Mouse (Mus musculus) CH12.LX (cell line): Measurements from ENCODE around the gene Trim71. TPM values are rescaled to one million over a fixed set of nuclear protein-coding genes. Genes with fewer than 3 reads are reported as not detected.

Source experiments
- DNase-seq: peaks from one replicate; pipeline ENCODE4 v3.0.0-alpha.2; 2013; ENCODE audit errors: extremely low read depth
- H3K27ac ChIP-seq: 2 replicates; pipeline ENCODE4 v1.5.1; 2012; ENCODE audit warnings: low read depth, mild to moderate bottlenecking, control low read depth, moderate library complexity; ENCODE audit not compliant: insufficient read depth
- H3K27me3 ChIP-seq: replicated peaks from 2 replicates; pipeline ENCODE3; 2012; ENCODE audit warnings: inconsistent platforms
- H3K36me3 ChIP-seq, 2 experiments: replicated peaks in 1 of 2; 2 replicates each; pipeline versions ENCODE3 to v1.6.1; 2012; ENCODE audit warnings: inconsistent platforms in 1 of 2, low read length in 1 of 2, mild to moderate bottlenecking in 1 of 2, mixed read lengths in 1 of 2, moderate library complexity in 1 of 2; ENCODE audit not compliant: control insufficient read depth in 1 of 2, insufficient read depth in 1 of 2
- H3K4me1 ChIP-seq, 2 experiments: 2 replicates each; pipeline ENCODE4 v1.6.1; 2012; ENCODE audit warnings: inconsistent platforms in 1 of 2, moderate library complexity in 1 of 2; ENCODE audit not compliant: insufficient read depth in 2 of 2, control insufficient read depth in 1 of 2
- H3K4me2 ChIP-seq: 2 replicates; pipeline ENCODE4 v1.6.1; 2012; ENCODE audit warnings: low read depth, mild to moderate bottlenecking, control low read depth; ENCODE audit not compliant: poor library complexity, insufficient read depth, severe bottlenecking
- H3K4me3 ChIP-seq, 3 experiments: fragments of 150-350 bp in 1 of 3; sonication (generic) in 1 of 3; replicated peaks in 1 of 3; 2 replicates each; pipeline versions ENCODE3 to v1.5.1; 2011 to 2012; ENCODE audit warnings: low read depth in 2 of 3, low read length in 2 of 3, mild to moderate bottlenecking in 2 of 3, moderate library complexity in 2 of 3, control low read depth in 1 of 3, improper control_type of control experiment in 1 of 3, inconsistent platforms in 1 of 3, mixed read lengths in 1 of 3; ENCODE audit not compliant: poor library complexity in 1 of 3
- H3K79me2 ChIP-seq: replicated peaks from 2 replicates; pipeline ENCODE4 v1.6.1; 2012; ENCODE audit warnings: mild to moderate bottlenecking, moderate library complexity; ENCODE audit not compliant: control insufficient read depth, poor library complexity, insufficient read depth, severe bottlenecking; ENCODE audit errors: extremely low read depth
- H3K9ac ChIP-seq: 2 replicates; pipeline ENCODE4 v1.6.1; 2012; ENCODE audit warnings: low read depth, mild to moderate bottlenecking, control low read depth, moderate library complexity; ENCODE audit not compliant: insufficient read depth
- H3K9me3 ChIP-seq: replicated peaks from 2 replicates; pipeline ENCODE3; 2012; ENCODE audit warnings: low read length, inconsistent platforms, mixed read lengths
- BHLHE40 ChIP-seq: IDR thresholded peaks from 2 replicates; pipeline ENCODE4 v1.6.1; 2011; ENCODE audit warnings: mild to moderate bottlenecking, low read depth, low read length, improper control_type of control experiment
- CHD1 ChIP-seq: IDR thresholded peaks from 2 replicates; pipeline ENCODE4 v1.6.1; 2012; ENCODE audit warnings: low read depth, low read length, improper control_type of control experiment, inconsistent platforms
- E2F4 ChIP-seq: IDR thresholded peaks from 2 replicates; pipeline ENCODE4 v1.6.1; 2011; ENCODE audit warnings: low read depth, low read length, improper control_type of control experiment; ENCODE audit not compliant: insufficient replicate concordance
- ELF1 ChIP-seq: IDR thresholded peaks from 2 replicates; pipeline ENCODE4 v1.6.1; 2014; ENCODE audit warnings: low read depth, mild to moderate bottlenecking, inconsistent platforms, low read length, improper control_type of control experiment
- EP300 ChIP-seq: IDR thresholded peaks from 2 replicates; pipeline ENCODE4 v1.6.1; 2011; ENCODE audit warnings: low read length, improper control_type of control experiment
- ETS1 ChIP-seq: conservative IDR thresholded peaks from 2 replicates; pipeline ENCODE4 v1.6.1; 2012; ENCODE audit warnings: low read depth, mild to moderate bottlenecking, inconsistent platforms, low read length, improper control_type of control experiment, moderate library complexity
- GABPA ChIP-seq: IDR thresholded peaks from 2 replicates; pipeline ENCODE4 v1.6.1; 2012; ENCODE audit warnings: low read depth, low read length, improper control_type of control experiment, inconsistent platforms; ENCODE audit not compliant: insufficient replicate concordance
- HCFC1 ChIP-seq: IDR thresholded peaks from 2 replicates; pipeline ENCODE4 v1.6.1; 2012; ENCODE audit warnings: low read depth, mild to moderate bottlenecking, inconsistent platforms, low read length, improper control_type of control experiment
- JUN ChIP-seq: IDR thresholded peaks from 2 replicates; pipeline ENCODE4 v1.6.1; 2011; ENCODE audit warnings: low read depth, mild to moderate bottlenecking, low read length, improper control_type of control experiment, moderate library complexity; ENCODE audit not compliant: insufficient read depth
- JUND ChIP-seq: conservative IDR thresholded peaks from 2 replicates; pipeline ENCODE4 v1.6.1; 2011; ENCODE audit warnings: low read depth, low read length, improper control_type of control experiment
- KAT2A ChIP-seq: IDR thresholded peaks from 2 replicates; pipeline ENCODE4 v1.6.1; 2012; ENCODE audit warnings: low read length, improper control_type of control experiment, inconsistent platforms; ENCODE audit not compliant: insufficient replicate concordance
- MAX ChIP-seq: IDR thresholded peaks from 2 replicates; pipeline ENCODE4 v1.6.1; 2011; ENCODE audit warnings: low read length, improper control_type of control experiment
- MAZ ChIP-seq: IDR thresholded peaks from 2 replicates; pipeline ENCODE4 v1.6.1; 2012; ENCODE audit warnings: low read depth, mild to moderate bottlenecking, inconsistent platforms, low read length, improper control_type of control experiment, moderate library complexity
- MXI1 ChIP-seq: IDR thresholded peaks from 2 replicates; pipeline ENCODE4 v1.6.1; 2011; ENCODE audit warnings: mild to moderate bottlenecking, low read depth, low read length, improper control_type of control experiment
- MYC ChIP-seq: IDR thresholded peaks from 2 replicates; pipeline ENCODE4 v1.6.1; 2011; ENCODE audit warnings: low read depth, mild to moderate bottlenecking, improper control_type of control experiment, low read length
- NELFE ChIP-seq: IDR thresholded peaks from 2 replicates; pipeline ENCODE4 v1.6.1; 2011; ENCODE audit warnings: low read depth, low read length, improper control_type of control experiment
- NRF1 ChIP-seq: IDR thresholded peaks from 2 replicates; pipeline ENCODE4 v1.6.1; 2014; ENCODE audit warnings: low read depth, mild to moderate bottlenecking, inconsistent platforms, low read length, improper control_type of control experiment, moderate library complexity
- PAX5 ChIP-seq: IDR thresholded peaks from 2 replicates; pipeline ENCODE4 v1.6.1; 2012; ENCODE audit warnings: low read length, inconsistent platforms, mixed read lengths
- POLR2A ChIP-seq: IDR thresholded peaks from 2 replicates; pipeline ENCODE4 v1.6.1; 2011; ENCODE audit warnings: low read depth, mild to moderate bottlenecking, improper control_type of control experiment, low read length
- POLR2AphosphoS2 ChIP-seq: IDR thresholded peaks from 2 replicates; pipeline ENCODE4 v1.6.1; 2011; ENCODE audit warnings: low read depth, low read length, improper control_type of control experiment
- RAD21 ChIP-seq: IDR thresholded peaks from 2 replicates; pipeline ENCODE4 v1.6.1; 2011; ENCODE audit warnings: low read depth, mild to moderate bottlenecking, low read length, improper control_type of control experiment, moderate library complexity
- RCOR1 ChIP-seq: conservative IDR thresholded peaks from 2 replicates; pipeline ENCODE4 v1.6.1; 2012; ENCODE audit warnings: low read depth, mild to moderate bottlenecking, inconsistent platforms, low read length, improper control_type of control experiment
- SIN3A ChIP-seq: IDR thresholded peaks from 2 replicates; pipeline ENCODE4 v1.6.1; 2012; ENCODE audit warnings: low read length, improper control_type of control experiment, inconsistent platforms
- TBP ChIP-seq: conservative IDR thresholded peaks from 2 replicates; pipeline ENCODE4 v1.6.1; 2011; ENCODE audit warnings: low read depth, low read length, improper control_type of control experiment
- UBTF ChIP-seq: IDR thresholded peaks from 2 replicates; pipeline ENCODE4 v1.6.1; 2012; ENCODE audit warnings: low read depth, mild to moderate bottlenecking, inconsistent platforms, low read length, improper control_type of control experiment, moderate library complexity
- USF1 ChIP-seq: IDR thresholded peaks from 2 replicates; pipeline ENCODE4 v1.6.1; 2014; ENCODE audit warnings: low read depth, mild to moderate bottlenecking, inconsistent platforms, low read length, improper control_type of control experiment
- USF2 ChIP-seq: conservative IDR thresholded peaks from 2 replicates; pipeline ENCODE4 v1.6.1; 2011; ENCODE audit warnings: low read depth, low read length, improper control_type of control experiment
- ZC3H11A ChIP-seq: IDR thresholded peaks from 2 replicates; pipeline ENCODE4 v1.6.1; 2012; ENCODE audit warnings: low read depth, mild to moderate bottlenecking, inconsistent platforms, low read length, improper control_type of control experiment
- ZMIZ1 ChIP-seq: IDR thresholded peaks from 2 replicates; pipeline ENCODE4 v1.6.1; 2012; ENCODE audit warnings: low read depth, mild to moderate bottlenecking, inconsistent platforms, low read length, improper control_type of control experiment
- dilution Hi-C: fragments of 300-500 bp; cut with MboI; formaldehyde crosslinking; loops from 2 replicates; pipeline ENCODE4 v1.14.3; 2020; ENCODE audit warnings: low sequenced_read_pairs; ENCODE audit not compliant: extremely low pct_unique_long_range_greater_than_20kb, extremely low pct_ligation_motif_present
- in situ Hi-C: fragments of 300-500 bp; cut with MboI; formaldehyde crosslinking; loops from 3 replicates; pipeline ENCODE4 v1.14.3; 2019; ENCODE audit warnings: low sequenced_read_pairs, low pct_ligation_motif_present, low pct_unique_long_range_greater_than_20kb, mixed read lengths
- polyA plus RNA-seq: library from polyadenylated mRNA; unstranded; fragments of >175 nt; gene quantifications from 2 replicates; pipeline ENCODE4 v1.2.1, GENCODE M21; 2012; ENCODE audit warnings: low read depth; ENCODE audit not compliant: insufficient read length
- total RNA-seq, 2 experiments: library from RNA; depleted of rRNA; stranded (reverse); fragments of 300-350 nt in 1 of 2; fragments of >200 nt in 1 of 2; gene quantifications; 2 replicates each; pipeline ENCODE4 v1.2.3; 2012 to 2014

The Trim71 gene
- total and polyA plus RNA-seq, 3 experiments: under 0.01 TPM; not detected in 2

DNA sequence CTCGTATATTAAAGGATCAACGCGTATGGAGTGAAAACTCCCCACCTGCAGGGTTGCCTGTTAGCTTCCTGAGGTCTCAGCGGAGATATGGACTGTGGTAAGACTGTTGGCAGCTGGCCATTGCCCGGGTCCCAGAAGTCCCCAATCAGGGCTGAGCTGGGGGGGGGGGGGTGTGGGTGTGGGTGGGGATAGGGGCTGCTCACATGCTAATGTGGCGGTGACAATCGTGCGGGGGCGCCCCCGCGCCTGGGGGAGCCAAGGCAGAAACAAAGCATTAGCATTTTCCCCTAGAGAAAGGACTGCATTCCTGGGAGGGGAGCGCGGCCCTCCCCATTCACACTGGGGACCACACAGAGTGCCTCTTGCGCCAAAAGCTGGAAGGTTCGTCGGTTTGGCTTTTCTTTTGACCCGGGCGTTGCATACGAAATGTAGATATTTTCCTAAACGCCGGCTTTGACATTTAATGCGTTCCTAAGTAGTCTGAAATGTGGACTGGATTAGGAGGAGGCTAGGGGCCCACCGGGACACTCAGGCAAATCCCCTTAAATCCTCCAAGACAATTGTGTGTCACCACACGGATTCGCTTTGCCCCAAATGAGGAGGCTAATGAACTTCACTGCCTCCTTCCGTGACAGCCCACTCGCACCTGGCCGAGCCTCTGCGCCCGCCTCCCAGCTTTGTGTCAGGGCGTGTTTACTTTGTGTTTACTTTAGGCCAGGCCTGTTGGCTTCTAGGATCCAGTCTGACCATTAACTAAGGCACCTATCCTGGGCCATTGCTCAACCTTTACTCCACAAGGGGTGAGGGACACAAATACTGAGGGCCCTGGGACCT lies 20.2 kb upstream of the Trim71 start:
- H3K9ac ChIP-seq: peak overlapping the region; percentile 71
- peak; percentile 47 for DNase-seq
- TF ChIP-seq ELF1 (0 out of 2 replicates have a peak, but pooled peaks have one; percentile 16), USF1 (no peak), PAX5 (no peak), ZMIZ1 (peak; percentile 42; the same call in 1 of the 2 replicates), MXI1 (peak; percentile 64), POLR2A (peak; percentile 36; the same call in 1 of the 2 replicates), MAZ (peak; percentile 65), RCOR1 (0 out of 2 replicates have a peak, but pooled peaks have one; percentile 16), EP300 (0 out of 2 replicates have a peak, but pooled peaks have one; percentile 10), BHLHE40 (peak; percentile 41; the same call in 1 of the 2 replicates), TBP (no peak), KAT2A (0 out of 2 replicates have a peak, but pooled peaks have one; percentile 11), SIN3A (peak; percentile 72)
- TF ChIP-seq, all 38 proteins: peak for 10
- peaks cover 21 to 37% of the 10 kb centered on the region in 2 experiments for H3K36me3 ChIP-seq
- H3K4me3 ChIP-seq: peak overlapping the region; percentile 40 to 69 (median 49)
- H3K79me2 ChIP-seq: no peaks in the 10 kb centered on the region
- dilution Hi-C loops (no loop called here), in situ Hi-C loops (loop anchor here (5.0 kb wide), 2 partner anchors 67 to 167 kb away; partner anchors contain the start of gene C130032M10Rik)
- peak overlapping the region; percentile 77 for H3K27ac ChIP-seq
- H3K27me3 ChIP-seq: no peaks in the 10 kb centered on the region
- H3K4me2 ChIP-seq: peak overlapping the region; percentile 48
- H3K9me3 ChIP-seq: no peaks in the 10 kb centered on the region
- peaks cover 6 to 26% of the 10 kb centered on the region in 2 experiments for H3K4me1 ChIP-seq

GRCm38 (mm10) chr9:114583812-114584182 lies 19.6 kb upstream of the Trim71 start:
- peak; percentile 35 for DNase-seq
- Histone ChIP-seq H3K9ac (peak overlapping the region; percentile 71), H3K27me3 (no peaks in the 10 kb centered on the region), H3K4me2 (peak overlapping the region; percentile 48; the same call in 1 of the 2 replicates), H3K79me2 (no peaks in the 10 kb centered on the region), H3K36me3 (peaks cover 18 to 31% of the 10 kb centered on the region in 2 experiments), H3K9me3 (no peaks in the 10 kb centered on the region), H3K27ac (peak overlapping the region; percentile 77), H3K4me3 (peak overlapping the region; percentile 40 to 69 (median 49)), H3K4me1 (peaks cover 6 to 26% of the 10 kb centered on the region in 2 experiments)
- dilution Hi-C loops (no loop called here), in situ Hi-C loops (loop anchor here (5.0 kb wide), 2 partner anchors 66 to 166 kb away; partner anchors contain the start of gene C130032M10Rik)
- TF ChIP-seq ZMIZ1 (no peak), UBTF (no peak), MXI1 (peak; percentile 33; the same call in 1 of the 2 replicates), ZC3H11A (no peak), RAD21 (peak; percentile 24), CHD1 (no peak), JUN (no peak), BHLHE40 (no peak), USF2 (no peak), POLR2AphosphoS2 (no peak), E2F4 (no peak), MAX (no peak), ETS1 (no peak), MYC (peak; percentile 74; the same call in 1 of the 2 replicates), NRF1 (no peak), SIN3A (no peak), ELF1 (no peak), GABPA (no peak), NELFE (no peak), HCFC1 (no peak), KAT2A (no peak), JUND (no peak)
